Mouse (Mus musculus): ENCODE measurements at regions not wholly inside any gene's neighbourhood (a gene's known extent, or its start where the extent isn't known, plus 50 kb on each side); places are given as distances from the start of the nearest gene placed in this dataset.
"Not testable (repeated sequence)": the region's sequence is repeated elsewhere in the genome, so short reads cannot be mapped to it uniquely, and the experiment has no call there.

DNA sequence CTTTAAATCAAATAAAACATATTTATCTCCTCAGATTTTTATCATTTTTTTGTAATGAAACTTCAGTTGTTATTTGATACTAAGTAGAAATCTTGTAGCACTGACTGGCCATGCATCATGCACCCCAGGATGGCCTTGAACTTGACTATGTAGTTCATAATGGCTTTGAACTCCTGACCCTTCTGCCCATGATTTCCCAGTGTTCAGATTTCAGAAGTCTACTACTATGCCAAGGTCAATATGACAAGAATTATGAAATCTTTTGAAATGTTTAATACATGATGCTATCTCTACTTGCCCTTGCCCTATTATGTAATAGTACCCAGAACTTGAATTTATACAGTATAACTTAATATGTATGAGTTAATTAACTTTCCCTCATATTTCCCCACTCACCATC, 200.2 kb downstream of the Kctd12 start:
- no peak for DNase-seq

DNA sequence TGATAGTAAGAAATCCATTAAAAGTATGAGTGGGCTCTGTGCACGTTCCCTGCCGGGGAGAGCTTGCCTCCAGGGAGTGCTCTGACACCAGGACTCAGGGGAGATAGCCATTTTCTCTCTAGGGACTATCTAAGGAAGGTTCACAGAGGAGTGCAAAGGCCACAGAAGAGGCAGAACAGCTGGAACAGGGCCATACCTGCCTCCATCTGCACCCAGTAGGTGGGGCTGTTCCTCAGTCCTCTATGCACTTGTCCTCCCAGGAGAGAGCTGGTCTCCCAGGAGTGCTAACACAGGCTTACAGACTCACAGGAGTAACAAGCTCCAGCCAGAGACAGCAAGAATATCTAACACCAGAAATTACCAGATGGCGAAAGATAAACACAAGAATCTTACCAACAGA, 212.7 kb downstream of the Kctd12 start:
- no peak for DNase-seq

DNA sequence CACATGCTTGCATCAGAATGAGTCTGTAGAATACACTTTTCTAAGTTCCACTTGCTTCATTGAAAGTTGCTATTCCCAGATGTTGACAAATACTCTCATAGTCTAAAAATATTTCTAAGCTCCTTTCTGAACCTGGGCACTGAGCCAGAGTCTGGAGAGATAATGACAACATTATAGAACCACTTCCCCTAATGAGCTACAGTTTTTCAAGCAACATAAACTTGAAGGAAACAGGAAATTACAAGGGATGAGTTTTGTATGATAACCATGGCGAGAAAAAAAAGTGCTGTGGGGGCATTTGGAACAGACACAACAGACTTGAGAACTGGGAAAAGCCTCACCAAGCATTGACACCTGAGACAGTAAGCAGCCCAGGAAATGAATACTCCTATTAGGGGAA, 233.8 kb downstream of the Kctd12 start:
- no peak for DNase-seq

DNA sequence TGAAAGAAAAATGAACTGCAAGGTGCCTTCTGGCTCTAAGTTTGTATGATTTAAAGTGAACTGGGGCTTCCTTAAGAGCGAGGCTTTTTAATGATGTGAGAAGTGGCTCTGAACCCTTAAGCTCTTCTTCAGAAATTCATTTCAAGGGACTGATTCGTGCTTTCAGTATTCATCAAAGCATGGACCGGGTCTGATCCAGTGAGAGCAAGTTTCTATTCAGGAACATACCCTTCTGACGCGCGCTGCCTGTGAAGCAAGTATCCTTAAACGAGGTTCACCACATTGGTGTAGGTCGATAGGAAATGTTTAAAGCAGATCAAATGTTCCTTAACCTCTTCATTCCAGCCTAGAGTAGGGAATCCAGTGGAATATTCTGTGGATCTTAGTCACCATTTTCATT, 240.1 kb downstream of the Kctd12 start:
- DNase-seq: no peak

GRCm38 (mm10) chr14:102736656-102737055, 245.8 kb downstream of the Kctd12 start:
- DNase-seq: no peak

GRCm38 (mm10) chr14:102733718-102734117, 248.7 kb downstream of the Kctd12 start:
- DNase-seq: not testable (repeated sequence)

DNA sequence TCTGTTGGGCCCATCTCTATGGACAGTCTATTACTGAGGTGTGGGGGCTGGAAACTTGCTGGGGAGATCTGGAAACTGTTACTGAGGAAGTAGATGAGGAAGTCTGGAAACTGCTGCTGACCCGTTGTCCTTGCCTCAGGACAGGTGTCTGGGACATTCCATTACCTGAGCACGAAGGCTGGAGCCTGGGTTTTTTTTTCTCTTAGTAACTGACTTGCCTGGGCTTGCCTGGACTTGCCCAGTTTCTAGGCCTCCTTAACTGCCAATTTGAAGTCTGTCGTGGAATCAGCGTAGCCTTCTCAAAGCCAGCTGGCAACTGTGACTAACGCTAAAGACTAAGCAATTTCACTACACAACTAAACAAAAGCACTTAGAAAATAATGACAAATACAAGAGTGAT, 250.7 kb downstream of the Kctd12 start:
- no peak for DNase-seq

DNA sequence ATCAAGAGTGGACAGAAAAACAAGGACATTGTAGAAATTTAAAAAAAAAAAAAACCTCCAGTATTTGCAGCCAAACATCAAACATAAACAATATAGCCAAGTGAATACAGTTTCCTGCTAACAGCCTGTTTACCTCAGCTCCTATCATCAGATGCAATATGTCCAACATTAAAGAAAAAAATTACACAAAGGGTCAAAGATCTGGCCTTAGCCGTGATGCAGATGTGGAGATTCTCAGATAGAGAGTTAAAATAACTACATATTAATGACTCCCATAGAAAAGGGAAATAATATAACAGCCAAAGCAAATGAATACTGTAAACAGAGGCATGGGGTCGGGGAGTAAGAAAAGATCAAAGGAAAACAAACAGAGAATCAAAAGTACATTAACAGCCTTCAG, 259.8 kb downstream of the Kctd12 start:
- DNase-seq: no peak

GRCm38 (mm10) chr14:102718558-102718957, 263.9 kb downstream of the Kctd12 start:
- DNase-seq: peak; percentile 36

GRCm38 (mm10) chr14:102712600-102712999, 269.8 kb downstream of the Kctd12 start:
- DNase-seq: no peak

DNA sequence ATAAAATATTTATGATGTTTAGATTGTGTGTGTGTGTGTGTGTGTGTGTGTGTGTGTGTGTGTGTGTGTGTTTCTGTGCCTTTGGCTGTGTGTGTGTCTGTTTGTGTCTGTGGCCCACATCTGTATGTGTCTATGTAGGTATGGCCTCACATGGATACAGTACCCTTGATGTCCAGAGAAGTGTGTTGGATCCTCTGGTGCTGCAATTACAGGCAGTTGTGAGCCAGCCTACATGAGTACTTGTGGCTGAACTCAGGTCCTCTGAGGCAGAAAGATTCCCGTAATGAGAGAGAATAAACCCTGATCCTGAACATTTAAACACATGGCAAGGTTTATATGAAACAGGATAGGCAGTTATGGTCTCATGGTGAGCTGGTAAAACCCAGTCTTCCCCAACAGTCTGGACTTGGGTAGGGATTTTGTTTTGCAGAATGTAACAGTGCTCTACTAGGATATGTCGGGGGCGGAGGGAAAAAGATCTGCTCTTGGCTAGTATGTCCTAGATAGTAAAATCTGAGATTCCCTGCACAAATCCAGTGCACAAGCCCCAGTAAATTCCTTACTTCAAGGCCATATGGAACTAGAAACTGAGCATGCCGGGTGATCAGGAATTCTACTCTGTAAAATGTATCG, 275.6 kb downstream of the Kctd12 start:
- no peak for DNase-seq

DNA sequence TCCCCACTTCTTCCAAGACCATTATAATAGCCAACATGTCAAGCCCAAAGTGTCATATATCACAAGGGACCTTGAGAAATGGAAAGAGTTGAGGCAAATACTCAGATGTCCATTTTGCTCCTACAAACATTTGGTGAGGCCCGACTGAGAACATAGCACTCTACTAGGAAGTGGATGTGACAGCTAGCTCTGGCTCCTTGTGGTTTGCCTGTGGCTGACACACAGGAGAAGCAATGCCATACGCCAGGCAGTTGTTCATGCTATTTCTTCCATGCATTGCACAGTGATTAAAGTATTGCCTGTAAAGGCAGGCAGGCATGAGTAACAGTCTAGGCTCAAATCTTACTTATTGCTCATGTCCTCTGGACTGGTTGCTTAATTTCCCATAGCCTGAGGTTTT, 281.3 kb downstream of the Kctd12 start:
- DNase-seq: no peak

GRCm38 (mm10) chr14:102700457-102700856, 282.0 kb downstream of the Kctd12 start:
- no peak for DNase-seq

- no peak for DNase-seq
Measured at GRCm38 (mm10) chr14:102699015-102699414, 283.4 kb downstream of the Kctd12 start.

GRCm38 (mm10) chr14:102686791-102687190, 295.6 kb downstream of the Kctd12 start:
- DNase-seq: no peak

DNA sequence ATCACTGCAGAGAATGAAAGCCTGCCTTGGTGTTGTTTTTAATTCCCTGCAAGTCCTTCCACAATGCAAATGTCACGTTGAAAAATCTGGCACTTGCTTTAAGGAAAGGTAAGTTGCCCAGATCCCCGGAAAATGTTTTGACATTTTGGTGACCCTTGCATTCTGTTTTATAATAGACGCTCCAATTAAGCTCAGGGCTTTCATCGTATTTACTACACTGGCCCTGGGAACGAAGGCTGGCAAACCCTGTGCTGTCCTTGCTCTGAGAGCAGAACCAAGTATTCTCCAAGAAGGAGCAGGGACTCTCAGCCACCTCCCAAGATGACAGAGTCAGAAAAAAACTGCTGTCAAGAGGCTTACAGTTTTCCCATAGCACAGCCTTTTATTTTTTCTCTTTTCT, 305.9 kb downstream of the Kctd12 start:
- no peak for DNase-seq

DNA sequence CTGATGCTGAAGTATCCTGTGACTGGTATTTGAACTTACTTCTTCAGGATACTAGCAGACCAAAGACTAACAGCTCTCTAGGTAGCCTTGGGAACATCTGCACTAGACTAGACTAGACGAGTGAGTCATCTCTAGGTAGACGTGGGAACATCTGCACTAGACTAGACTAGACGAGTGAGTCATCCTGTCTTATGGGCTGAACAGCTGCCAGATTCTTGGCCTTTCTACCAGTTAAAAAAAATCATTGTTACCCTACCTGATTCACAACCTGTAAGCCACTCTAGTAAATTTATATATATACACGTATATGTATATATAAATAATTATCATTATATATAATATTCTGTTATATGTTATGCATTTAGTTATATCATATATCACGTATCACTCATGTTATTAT, 307.8 kb downstream of the Kctd12 start:
- no peak for DNase-seq

- DNase-seq: no peak
Measured at GRCm38 (mm10) chr14:102673724-102674123, 308.7 kb downstream of the Kctd12 start.

DNA sequence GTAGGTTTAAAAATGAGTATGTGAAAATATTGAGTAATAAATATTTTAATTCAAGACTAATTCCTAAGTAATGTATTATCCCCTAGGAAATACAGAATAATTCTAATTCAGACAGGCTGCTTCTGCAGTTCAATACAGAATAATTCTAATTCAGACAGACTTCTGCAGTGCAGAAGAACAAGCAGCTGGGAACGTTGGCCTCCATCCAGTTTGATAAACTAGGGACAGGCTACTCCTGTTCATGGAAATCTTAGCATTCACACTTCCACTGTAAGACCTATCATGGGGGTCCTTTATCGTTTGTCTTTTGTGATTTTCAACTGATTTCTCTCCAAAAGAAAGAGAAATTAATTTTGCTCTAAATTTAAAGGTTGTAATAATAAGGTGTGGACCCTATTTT, 319.2 kb downstream of the Kctd12 start:
- DNase-seq: no peak

DNA sequence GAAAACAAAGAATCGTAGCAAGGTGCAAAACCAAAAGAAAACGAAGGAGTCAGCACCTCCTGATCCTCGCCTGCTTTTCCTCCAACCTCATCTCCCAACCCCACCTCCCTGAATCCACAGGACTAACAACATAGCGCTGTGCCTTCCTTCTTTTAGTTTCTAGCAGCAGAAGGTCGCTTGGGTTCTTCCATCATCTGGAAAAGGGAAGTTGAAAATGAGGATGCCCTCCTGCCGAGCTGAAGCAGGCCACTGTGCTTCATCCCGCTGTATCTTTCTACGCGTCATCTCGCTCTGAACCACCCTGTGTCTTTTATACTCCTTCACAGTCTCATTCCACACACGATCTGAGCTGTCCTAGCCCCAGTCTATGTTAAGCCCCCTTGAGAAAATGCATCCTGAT, 322.1 kb downstream of the Kctd12 start:
- DNase-seq: no peak

- no peak for DNase-seq
Measured at GRCm38 (mm10) chr14:102656235-102656634, 326.2 kb downstream of the Kctd12 start.

DNA sequence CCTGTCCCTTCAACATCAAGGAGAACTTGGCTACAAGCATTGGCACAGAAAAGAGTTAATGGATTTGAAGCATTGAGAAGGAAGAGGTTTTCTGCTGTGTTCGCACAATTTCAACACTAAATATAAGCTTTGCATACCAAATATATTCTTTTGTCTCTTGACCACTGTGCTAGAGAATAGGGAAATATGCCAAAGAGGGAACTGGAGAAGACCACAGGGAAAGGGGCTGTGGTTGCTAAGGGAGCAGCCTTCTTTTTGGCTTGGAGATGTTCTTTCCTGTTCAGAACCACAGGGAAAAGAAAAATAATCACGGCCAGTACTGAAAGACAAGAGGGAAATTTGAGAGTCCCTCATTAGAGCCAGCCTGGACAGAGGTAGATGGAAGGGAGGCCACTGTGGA, 352.8 kb downstream of the Kctd12 start:
- no peak for DNase-seq

DNA sequence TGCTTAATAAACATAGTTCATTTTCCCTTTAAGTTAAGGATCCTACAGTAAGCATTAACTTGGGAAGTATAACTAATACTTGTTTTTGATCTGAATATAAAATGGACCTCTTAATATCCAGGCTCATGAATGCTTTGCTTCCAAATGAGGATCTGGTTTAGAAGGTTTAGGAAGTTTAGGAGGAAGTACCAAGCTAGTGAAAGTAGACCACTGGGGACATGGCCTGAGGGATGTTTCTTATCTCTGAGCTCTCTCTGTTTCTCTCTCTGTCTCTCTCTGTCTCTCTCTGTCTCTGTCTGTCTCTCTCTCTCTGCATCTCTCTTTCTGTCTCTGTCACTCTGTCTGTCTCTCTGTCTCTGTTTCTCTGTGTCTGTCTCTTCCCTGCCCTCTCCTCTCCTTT, 360.9 kb downstream of the Kctd12 start:
- no peak for DNase-seq

DNA sequence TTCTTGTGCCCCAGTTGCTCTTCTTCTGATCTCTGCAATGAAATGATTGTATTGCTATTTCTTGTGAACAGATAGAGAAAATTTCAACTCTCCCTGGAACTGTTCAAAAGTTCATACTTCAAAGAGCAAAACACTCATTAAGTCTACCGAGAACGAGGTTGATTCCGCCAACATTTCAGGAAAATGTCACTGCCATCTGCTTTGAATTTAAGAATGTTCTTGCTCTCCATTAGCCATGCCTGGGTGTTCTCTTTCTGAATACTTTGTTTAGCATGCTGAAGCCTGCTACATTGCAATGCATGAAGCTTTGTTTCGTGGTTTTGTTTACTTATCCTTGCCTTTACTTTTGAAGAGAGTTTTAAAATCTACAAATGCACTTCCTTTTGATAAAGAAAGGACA, 363.4 kb downstream of the Kctd12 start:
- no peak for DNase-seq

DNA sequence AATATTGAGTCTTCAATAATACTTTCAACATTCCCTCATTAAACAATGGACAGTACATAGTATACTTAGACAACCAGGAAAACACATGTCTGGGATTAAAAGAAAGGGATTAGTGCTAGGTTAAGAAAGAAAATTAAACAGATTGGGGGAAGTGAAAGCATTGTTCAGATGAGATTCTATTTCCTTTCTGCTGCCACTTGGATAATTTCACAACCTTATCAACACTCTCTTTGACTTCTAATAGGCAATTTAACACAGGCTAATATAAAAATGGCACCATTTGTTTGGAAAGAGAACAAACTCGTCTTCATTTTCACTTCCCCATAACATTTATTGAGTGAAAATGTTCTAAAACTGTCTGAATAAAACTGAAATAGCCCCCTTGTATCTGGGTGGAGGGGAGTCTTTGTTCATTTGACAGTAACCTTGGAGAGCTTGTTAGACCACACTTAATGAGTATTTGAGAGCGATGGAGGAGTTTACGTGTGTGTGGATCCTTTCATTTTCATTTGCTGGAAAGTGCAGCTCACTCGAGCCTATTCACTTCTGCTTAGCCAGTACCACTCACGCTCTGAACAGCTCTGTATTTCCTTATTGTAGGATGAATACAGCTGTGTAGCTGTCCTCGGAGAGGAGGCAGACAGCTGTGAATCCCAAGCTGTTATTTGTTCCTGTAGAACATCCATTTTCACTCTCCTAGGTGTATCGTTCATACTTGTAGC, 366.7 kb downstream of the Kctd12 start:
- no peak for DNase-seq
